Mouse (Mus musculus) spleen, postnatal 14 days (tissue): ENCODE data around the gene Fip1l1.

ENCODE experiments used
- DNase-seq, 2 experiments: peaks; one replicate each; pipeline ENCODE4 v3.0.0; 2021 to 2022; ENCODE audit warnings: low spot score in 2 of 2

Fip1l1 gene

GRCm38 (mm10) chr5:74535240-74536021 lies at the start of gene Fip1l1:
Gene Fip1l1 (plus strand): TSS chr5:74535449.
- peak; percentile 82 to 83 for DNase-seq

GRCm38 (mm10) chr5:74492705-74493104 lies 42.5 kb upstream of the Fip1l1 start:
- DNase-seq: no peak

- no peak for DNase-seq
These were observed 23.6 kb upstream of the Fip1l1 start for GRCm38 (mm10) chr5:74511686-74512085.

- no peak for DNase-seq
These were observed 8.2 kb upstream of the Fip1l1 start for GRCm38 (mm10) chr5:74527025-74527424.

GRCm38 (mm10) chr5:74530785-74531184 lies 4.5 kb upstream of the Fip1l1 start:
- DNase-seq: no peak

GRCm38 (mm10) chr5:74531630-74532280 lies 3.5 kb upstream of the Fip1l1 start, which contains the start of gene Scfd2:
Gene Scfd2 (minus strand): TSS chr5:74531759.
- DNase-seq: peak; percentile 89 to 96

GRCm38 (mm10) chr5:74536180-74536947 lies 1.1 kb downstream of the Fip1l1 start:
- DNase-seq: no peak

GRCm38 (mm10) chr5:74545606-74546005 lies 10.4 kb downstream of the Fip1l1 start:
- no peak for DNase-seq

GRCm38 (mm10) chr5:74549566-74549965 lies 14.3 kb downstream of the Fip1l1 start:
- DNase-seq: no peak

- no peak for DNase-seq
These were observed 25.9 kb downstream of the Fip1l1 start for GRCm38 (mm10) chr5:74561151-74561550.

GRCm38 (mm10) chr5:74571767-74572166 lies 36.5 kb downstream of the Fip1l1 start:
- DNase-seq: no peak

- DNase-seq: no peak
These were observed 53.9 kb downstream of the Fip1l1 start for GRCm38 (mm10) chr5:74589133-74589532.

- no peak for DNase-seq
These were observed 56.2 kb downstream of the Fip1l1 start for GRCm38 (mm10) chr5:74591413-74591812.

GRCm38 (mm10) chr5:74593147-74593546 lies 57.9 kb downstream of the Fip1l1 start:
- DNase-seq: no peak

GRCm38 (mm10) chr5:74600010-74600409 lies 64.8 kb downstream of the Fip1l1 start:
- DNase-seq: no peak

- no peak for DNase-seq
These were observed 65.9 kb downstream of the Fip1l1 start for GRCm38 (mm10) chr5:74601171-74601570.

GRCm38 (mm10) chr5:74601965-74602364 lies 66.7 kb downstream of the Fip1l1 start:
- DNase-seq: no peak

GRCm38 (mm10) chr5:74602371-74602770 lies 67.1 kb downstream of the Fip1l1 start:
- DNase-seq: no peak

- no peak for DNase-seq
These were observed 68.1 kb downstream of the Fip1l1 start for GRCm38 (mm10) chr5:74603306-74603705.

- DNase-seq: no peak
These were observed 71.0 kb downstream of the Fip1l1 start for GRCm38 (mm10) chr5:74606213-74606612.

- no peak for DNase-seq
These were observed 75.3 kb downstream of the Fip1l1 start for GRCm38 (mm10) chr5:74610511-74610910.

- DNase-seq: no peak
These were observed 77.5 kb downstream of the Fip1l1 start for GRCm38 (mm10) chr5:74612713-74613112.
